ENCODE assay signal across 8 mouse cellular contexts in genomic region chr3:61362821-61363160, GRCm38 (mm10). TPM values are rescaled to one million over a fixed set of nuclear protein-coding genes. Genes with fewer than 3 reads are reported as not detected.
DNase-seq lines count a peak whose midpoint lies in the region; ATAC-seq and TF ChIP-seq lines count a peak whose summit lies in the region.

No protein-coding gene starts in this region.

- H3K4me1 ChIP-seq in heart, embryonic 16.5 days (ENCODE audit: control insufficient read depth, insufficient read depth, low read length): peaks cover 16% of the 10 kb centered on the region
- H3K4me1 ChIP-seq in embryonic facial prominence, embryonic 10.5 days: peaks cover 17% of the 10 kb centered on the region
- H3K4me1 ChIP-seq in hindbrain, postnatal 0 days (ENCODE audit: insufficient read depth, low read length): peaks cover 4% of the 10 kb centered on the region; the same call in 1 of the 2 replicates

- peak overlapping the region; percentile 94 for H3K4me3 ChIP-seq in heart, embryonic 16.5 days (ENCODE audit: low read length)
- H3K4me3 ChIP-seq in embryonic facial prominence, embryonic 10.5 days: peak overlapping the region; percentile 80
- peak overlapping the region; percentile 59 for H3K4me3 ChIP-seq in hindbrain, postnatal 0 days (ENCODE audit: low read length)

- DNase-seq in heart, adult 18-20 months: no peak
- no peak for DNase-seq in embryonic facial prominence, embryonic 10.5 days (ENCODE audit: low spot score)
- no peak for DNase-seq in hindbrain, postnatal 0 days (ENCODE audit: low spot score)
- DNase-seq in spleen, postnatal 4 days (ENCODE audit: low spot score in 2 of 2): no peak
- no peak for DNase-seq in adrenal gland, postnatal 14 days

- H3K27ac ChIP-seq in heart, embryonic 16.5 days (ENCODE audit: low read length): peak overlapping the region; percentile 98
- H3K27ac ChIP-seq in embryonic facial prominence, embryonic 10.5 days (replicated peaks): peak overlapping the region; percentile 93
- peak overlapping the region; percentile 84 for H3K27ac ChIP-seq in hindbrain, postnatal 0 days

- peak overlapping the region; percentile 86 for H3K9ac ChIP-seq in heart, embryonic 16.5 days (ENCODE audit: low read length)
- H3K9ac ChIP-seq in hindbrain, postnatal 0 days (replicated peaks; ENCODE audit: low read length): peak overlapping the region; percentile 53

- TF ChIP-seq CTCF in hindbrain, postnatal 0 days (IDR thresholded peaks at IDR 0.05; ENCODE audit: low read depth): no peak

- no peaks in the 10 kb centered on the region for H3K9me3 ChIP-seq in heart, embryonic 16.5 days (replicated peaks; ENCODE audit: control insufficient read depth, low read length)
- no peaks in the 10 kb centered on the region for H3K9me3 ChIP-seq in embryonic facial prominence, embryonic 10.5 days
- H3K9me3 ChIP-seq in hindbrain, postnatal 0 days (ENCODE audit: low read length): no peaks in the 10 kb centered on the region

- no peak for ATAC-seq in heart, embryonic 16.5 days (replicated peaks; ENCODE audit: extremely low read depth, insufficient read depth, low FRiP score)
- ATAC-seq in hindbrain, postnatal 0 days: no peak
- 0 out of 2 replicates have a peak, but pooled peaks have one; percentile 0 for ATAC-seq in megakaryocyte progenitor cell, adult 5-6 weeks (replicated peaks; ENCODE audit: poor library complexity)
- no peak for ATAC-seq in activated CD4-positive, CD25-positive, alpha-beta regulatory T cell, adult 4 months

- WGBS in heart, embryonic 16.5 days: 6% methylated on average over 9 of the region's 9 CpGs
- 6% methylated on average over 9 of the region's 9 CpGs for WGBS in embryonic facial prominence, embryonic 10.5 days
- WGBS in hindbrain, postnatal 0 days: 4% methylated on average over 9 of the region's 9 CpGs

- H3K36me3 ChIP-seq in heart, embryonic 16.5 days (ENCODE audit: control insufficient read depth, insufficient read depth): no peaks in the 10 kb centered on the region
- no peaks in the 10 kb centered on the region for H3K36me3 ChIP-seq in embryonic facial prominence, embryonic 10.5 days (replicated peaks)
- no peaks in the 10 kb centered on the region for H3K36me3 ChIP-seq in hindbrain, postnatal 0 days (ENCODE audit: insufficient read depth, low read length)

- no peaks in the 10 kb centered on the region for H3K27me3 ChIP-seq in heart, embryonic 16.5 days (ENCODE audit: control insufficient read depth, insufficient read depth, low read length)
- no peaks in the 10 kb centered on the region for H3K27me3 ChIP-seq in embryonic facial prominence, embryonic 10.5 days (replicated peaks; ENCODE audit: low read depth, poor library complexity, severe bottlenecking)
- no peaks in the 10 kb centered on the region for H3K27me3 ChIP-seq in hindbrain, postnatal 0 days (ENCODE audit: insufficient read depth, low read length)

- peak overlapping the region; percentile 96 for H3K4me2 ChIP-seq in heart, embryonic 16.5 days (ENCODE audit: low read depth, low read length)
- H3K4me2 ChIP-seq in hindbrain, postnatal 0 days (ENCODE audit: low read depth, low read length): peak overlapping the region; percentile 93

RNA-seq across cellular contexts. Expression of gene Rap2b, which starts 1.4 kb away (rescaled TPM):
- 5.0 and 5.4 TPM in 2 replicates for polyA plus RNA-seq in heart, embryonic 16.5 days (2015; fragmentation: Nextera tagmentation; extraction: Ambion mirVana)
- 1 to 10 TPM; 2.1 to 2.4 TPM for total RNA-seq in heart, adult 18-20 months (2021)
- 10.3 and 11.0 TPM in 2 replicates for polyA plus RNA-seq in embryonic facial prominence, embryonic 10.5 days (2016; fragmentation: Nextera tagmentation; extraction: Ambion mirVana)
- 9.9 and 10.0 TPM in 2 replicates for total RNA-seq in hindbrain, postnatal 0 days (2014; rRNA removed)
- polyA plus RNA-seq in hindbrain, postnatal 0 days (2015; fragmentation: Nextera tagmentation; extraction: Ambion mirVana): 14.8 and 15.8 TPM in 2 replicates
- 5.6 and 6.1 TPM in 2 replicates for total RNA-seq in megakaryocyte progenitor cell, adult 5-6 weeks (2015)
- total RNA-seq in megakaryocyte progenitor cell, adult 5-6 weeks (2017): 6.5 and 7.8 TPM in 2 replicates
- total RNA-seq in adrenal gland, postnatal 14 days (2021): 4.9 and 6.3 TPM in 2 replicates
- polyA plus RNA-seq in activated CD4-positive, CD25-positive, alpha-beta regulatory T cell, adult 4 months (2017; shearing (Covaris generic)): 10 to 100 TPM; 15.2 to 18.1 TPM

RNA-seq across cellular contexts. Expression of gene B430305J03Rik, which starts 3.0 kb away (rescaled TPM):
- polyA plus RNA-seq in heart, embryonic 16.5 days (2015; fragmentation: Nextera tagmentation; extraction: Ambion mirVana): not detected in 2 replicates
- under 1 TPM in 1 of 2 experiments, not detected in 1; 0.08 TPM for total RNA-seq in heart, adult 18-20 months (2021)
- polyA plus RNA-seq in embryonic facial prominence, embryonic 10.5 days (2016; fragmentation: Nextera tagmentation; extraction: Ambion mirVana): not detected in 2 replicates
- total RNA-seq in hindbrain, postnatal 0 days (2014; rRNA removed): 2.0 and 3.0 TPM in 2 replicates
- polyA plus RNA-seq in hindbrain, postnatal 0 days (2015; fragmentation: Nextera tagmentation; extraction: Ambion mirVana): not detected in 2 replicates
- 0.07 and 0.22 TPM in 2 replicates for total RNA-seq in megakaryocyte progenitor cell, adult 5-6 weeks (2015)
- 0.92 and 1.0 TPM in 2 replicates for total RNA-seq in megakaryocyte progenitor cell, adult 5-6 weeks (2017)
- 0.19 TPM in 1 of 2 replicates, not detected in the other for total RNA-seq in adrenal gland, postnatal 14 days (2021)
- not detected for polyA plus RNA-seq in activated CD4-positive, CD25-positive, alpha-beta regulatory T cell, adult 4 months (2017; shearing (Covaris generic))
